Mouse (Mus musculus) stomach, postnatal 0 days (tissue): Measurements from ENCODE around the gene Slc13a2.
A peak's percentile ranks its signal among the peaks of the same experiment; 100 is the strongest.

Experiments
- CTCF ChIP-seq: IDR thresholded peaks from 2 replicates; pipeline ENCODE4 v1.5.1; 2016; ENCODE audit warnings: antibody characterized with exemption, low read depth, mild to moderate bottlenecking, moderate library complexity
- EP300 ChIP-seq: optimal IDR thresholded peaks from 2 replicates; pipeline ENCODE3; 2016; ENCODE audit warnings: antibody characterized with exemption

GRCm38 (mm10) chr11:78422055-78422819 lies at the start of gene Slc13a2:
- TF ChIP-seq CTCF, result peak; percentile 55
- no peak for TF ChIP-seq EP300
